Mouse (Mus musculus): ENCODE results near the gene Eya4. TPM values are rescaled to one million over a fixed set of nuclear protein-coding genes. Genes with fewer than 3 reads are reported as not detected.

The Eya4 gene
- polyA plus RNA-seq, 1 experiment from 2014 or later, result 16.8 TPM

GRCm38 (mm10) chr10:23076691-23077385 is 273.7 kb downstream of the Eya4 start:
- WGBS, result 68% methylated on average over 21 of the region's 21 CpGs
- H3K4me3 ChIP-seq (ENCODE audit: low read depth, low read length), result no peak overlapping the region

GRCm38 (mm10) chr10:23073431-23073830 is 277.2 kb downstream of the Eya4 start:
- Histone ChIP-seq H3K36me3 (replicated peaks; ENCODE audit: control insufficient read depth, insufficient read depth, low read depth, low read length) (no peaks in the 10 kb centered on the region), H3K27ac (replicated peaks; ENCODE audit: low read depth, low read length) (no peak overlapping the region), H3K27me3 (ENCODE audit: control insufficient read depth, insufficient read depth, low read length) (no peaks in the 10 kb centered on the region), H3K9ac (replicated peaks; ENCODE audit: low read length) (no peak overlapping the region), H3K9me3 (replicated peaks; ENCODE audit: control insufficient read depth, low read length) (no peaks in the 10 kb centered on the region), H3K4me2 (ENCODE audit: low read depth, low read length) (no peak overlapping the region), H3K4me1 (ENCODE audit: control insufficient read depth, insufficient read depth, low read length) (no peaks in the 10 kb centered on the region), H3K4me3 (ENCODE audit: low read depth, low read length) (no peak overlapping the region)
- ATAC-seq (replicated peaks; ENCODE audit: insufficient number of reproducible peaks, low FRiP score, low TSS enrichment, low read depth), result no peak
- no peak for DNase-seq (ENCODE audit: low spot score)
- 70% methylated on average over 2 of the region's 2 CpGs for WGBS

More at GRCm38 (mm10) chr10:23076691-23077385, 273.7 kb downstream of the Eya4 start:
- no peaks in the 10 kb centered on the region for H3K27me3 ChIP-seq (ENCODE audit: control insufficient read depth, insufficient read depth, low read length)
- H3K36me3 ChIP-seq (replicated peaks; ENCODE audit: control insufficient read depth, insufficient read depth, low read depth, low read length), result no peaks in the 10 kb centered on the region
- ATAC-seq (replicated peaks; ENCODE audit: insufficient number of reproducible peaks, low FRiP score, low TSS enrichment, low read depth) (no peak), DNase-seq (ENCODE audit: low spot score) (no peak)
- no peaks in the 10 kb centered on the region for H3K9me3 ChIP-seq (replicated peaks; ENCODE audit: control insufficient read depth, low read length)
- H3K4me1 ChIP-seq (ENCODE audit: control insufficient read depth, insufficient read depth, low read length), result no peaks in the 10 kb centered on the region
- H3K27ac ChIP-seq (replicated peaks; ENCODE audit: low read depth, low read length), result no peak overlapping the region
- no peak overlapping the region for H3K4me2 ChIP-seq (ENCODE audit: low read depth, low read length)
- H3K9ac ChIP-seq (replicated peaks; ENCODE audit: low read length), result no peak overlapping the region

GRCm38 (mm10) chr10:23063637-23064036 is 286.9 kb downstream of the Eya4 start:
- Histone ChIP-seq H3K36me3 (replicated peaks; ENCODE audit: control insufficient read depth, insufficient read depth, low read depth, low read length) (no peaks in the 10 kb centered on the region), H3K9me3 (replicated peaks; ENCODE audit: control insufficient read depth, low read length) (no peaks in the 10 kb centered on the region), H3K9ac (replicated peaks; ENCODE audit: low read length) (no peak overlapping the region), H3K4me1 (ENCODE audit: control insufficient read depth, insufficient read depth, low read length) (no peaks in the 10 kb centered on the region), H3K27ac (replicated peaks; ENCODE audit: low read depth, low read length) (no peak overlapping the region), H3K4me3 (ENCODE audit: low read depth, low read length) (no peak overlapping the region), H3K4me2 (ENCODE audit: low read depth, low read length) (no peak overlapping the region), H3K27me3 (ENCODE audit: control insufficient read depth, insufficient read depth, low read length) (no peaks in the 10 kb centered on the region)
- 58% methylated on average over 6 of the region's 6 CpGs for WGBS
- DNase-seq (ENCODE audit: low spot score) (no peak), ATAC-seq (replicated peaks; ENCODE audit: insufficient number of reproducible peaks, low FRiP score, low TSS enrichment, low read depth) (no peak)

- Histone ChIP-seq H3K9me3 (replicated peaks; ENCODE audit: control insufficient read depth, low read length) (no peaks in the 10 kb centered on the region), H3K36me3 (replicated peaks; ENCODE audit: control insufficient read depth, insufficient read depth, low read depth, low read length) (no peaks in the 10 kb centered on the region), H3K4me3 (ENCODE audit: low read depth, low read length) (no peak overlapping the region), H3K4me1 (ENCODE audit: control insufficient read depth, insufficient read depth, low read length) (no peaks in the 10 kb centered on the region), H3K9ac (replicated peaks; ENCODE audit: low read length) (no peak overlapping the region), H3K27me3 (ENCODE audit: control insufficient read depth, insufficient read depth, low read length) (no peaks in the 10 kb centered on the region), H3K27ac (replicated peaks; ENCODE audit: low read depth, low read length) (no peak overlapping the region), H3K4me2 (ENCODE audit: low read depth, low read length) (no peak overlapping the region)
- no peak for DNase-seq (ENCODE audit: low spot score)
- ATAC-seq (replicated peaks; ENCODE audit: insufficient number of reproducible peaks, low FRiP score, low TSS enrichment, low read depth), result no peak
- 77% methylated on average over 5 of the region's 5 CpGs for WGBS
Observed at GRCm38 (mm10) chr10:23062719-23063118, 287.9 kb downstream of the Eya4 start.

GRCm38 (mm10) chr10:23060694-23061060 is 289.9 kb downstream of the Eya4 start:
- H3K27me3 ChIP-seq (ENCODE audit: control insufficient read depth, insufficient read depth, low read length), result no peaks in the 10 kb centered on the region
- H3K4me3 ChIP-seq (ENCODE audit: low read depth, low read length), result no peak overlapping the region
- WGBS, result 71% methylated on average over 3 of the region's 3 CpGs
- H3K4me2 ChIP-seq (ENCODE audit: low read depth, low read length), result no peak overlapping the region
- H3K27ac ChIP-seq (replicated peaks; ENCODE audit: low read depth, low read length), result no peak overlapping the region
- no peak overlapping the region for H3K9ac ChIP-seq (replicated peaks; ENCODE audit: low read length)
- no peak for DNase-seq (ENCODE audit: low spot score)
- H3K9me3 ChIP-seq (replicated peaks; ENCODE audit: control insufficient read depth, low read length), result no peaks in the 10 kb centered on the region
- no peaks in the 10 kb centered on the region for H3K4me1 ChIP-seq (ENCODE audit: control insufficient read depth, insufficient read depth, low read length)
- ATAC-seq (replicated peaks; ENCODE audit: insufficient number of reproducible peaks, low FRiP score, low TSS enrichment, low read depth), result no peak
- no peaks in the 10 kb centered on the region for H3K36me3 ChIP-seq (replicated peaks; ENCODE audit: control insufficient read depth, insufficient read depth, low read depth, low read length)

- ATAC-seq (replicated peaks; ENCODE audit: insufficient number of reproducible peaks, low FRiP score, low TSS enrichment, low read depth) (no peak), DNase-seq (ENCODE audit: low spot score) (peak; percentile 51)
- Histone ChIP-seq H3K4me2 (ENCODE audit: low read depth, low read length) (no peak overlapping the region), H3K36me3 (replicated peaks; ENCODE audit: control insufficient read depth, insufficient read depth, low read depth, low read length) (no peaks in the 10 kb centered on the region), H3K9ac (replicated peaks; ENCODE audit: low read length) (no peak overlapping the region), H3K27me3 (ENCODE audit: control insufficient read depth, insufficient read depth, low read length) (no peaks in the 10 kb centered on the region), H3K4me3 (ENCODE audit: low read depth, low read length) (no peak overlapping the region), H3K27ac (replicated peaks; ENCODE audit: low read depth, low read length) (no peak overlapping the region), H3K9me3 (replicated peaks; ENCODE audit: control insufficient read depth, low read length) (no peaks in the 10 kb centered on the region), H3K4me1 (ENCODE audit: control insufficient read depth, insufficient read depth, low read length) (no peaks in the 10 kb centered on the region)
- 54% methylated on average over 5 of the region's 5 CpGs for WGBS
Observed at GRCm38 (mm10) chr10:23060041-23060693, 290.4 kb downstream of the Eya4 start.

- Histone ChIP-seq H3K9ac (replicated peaks; ENCODE audit: low read length) (no peak overlapping the region), H3K27me3 (ENCODE audit: control insufficient read depth, insufficient read depth, low read length) (no peaks in the 10 kb centered on the region), H3K36me3 (replicated peaks; ENCODE audit: control insufficient read depth, insufficient read depth, low read depth, low read length) (no peaks in the 10 kb centered on the region), H3K4me2 (ENCODE audit: low read depth, low read length) (no peak overlapping the region), H3K4me1 (ENCODE audit: control insufficient read depth, insufficient read depth, low read length) (no peaks in the 10 kb centered on the region), H3K27ac (replicated peaks; ENCODE audit: low read depth, low read length) (no peak overlapping the region), H3K4me3 (ENCODE audit: low read depth, low read length) (no peak overlapping the region), H3K9me3 (replicated peaks; ENCODE audit: control insufficient read depth, low read length) (no peaks in the 10 kb centered on the region)
- WGBS, result 83% methylated on average over 8 of the region's 8 CpGs
- ATAC-seq (replicated peaks; ENCODE audit: insufficient number of reproducible peaks, low FRiP score, low TSS enrichment, low read depth) (no peak), DNase-seq (ENCODE audit: low spot score) (no peak)
Observed at GRCm38 (mm10) chr10:23053379-23053915, 297.1 kb downstream of the Eya4 start.
